Mouse (Mus musculus): ENCODE measurements around the gene 2010109A12Rik.

DNA sequence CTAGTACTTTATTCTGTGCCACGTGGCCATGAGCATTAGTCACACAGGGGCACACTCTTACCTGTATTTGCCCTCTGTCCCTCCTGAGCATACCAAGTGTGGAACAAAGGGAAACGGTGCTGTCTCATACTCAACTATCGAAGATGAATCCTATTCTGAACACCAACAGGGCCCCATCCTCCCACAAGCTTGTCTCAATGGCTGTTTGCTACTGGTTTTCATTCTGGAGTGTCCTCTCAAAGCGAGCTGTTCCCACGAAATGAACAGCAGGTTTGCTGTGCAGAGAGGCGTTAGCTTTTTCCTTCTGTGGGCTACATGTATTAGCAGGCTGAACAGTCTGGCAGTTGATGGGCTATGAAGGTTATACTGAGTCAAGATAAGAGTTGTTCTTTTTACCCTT, 27.7 kb upstream of the 2010109A12Rik start:
- TF ChIP-seq GATA1 (IDR thresholded peaks at IDR 0.05; ENCODE audit: low read length) (no peak), TAL1 (IDR thresholded peaks at IDR 0.05; ENCODE audit: low read length) (no peak)
